Mouse (Mus musculus): ENCODE results near the gene Creb3.

DNA sequence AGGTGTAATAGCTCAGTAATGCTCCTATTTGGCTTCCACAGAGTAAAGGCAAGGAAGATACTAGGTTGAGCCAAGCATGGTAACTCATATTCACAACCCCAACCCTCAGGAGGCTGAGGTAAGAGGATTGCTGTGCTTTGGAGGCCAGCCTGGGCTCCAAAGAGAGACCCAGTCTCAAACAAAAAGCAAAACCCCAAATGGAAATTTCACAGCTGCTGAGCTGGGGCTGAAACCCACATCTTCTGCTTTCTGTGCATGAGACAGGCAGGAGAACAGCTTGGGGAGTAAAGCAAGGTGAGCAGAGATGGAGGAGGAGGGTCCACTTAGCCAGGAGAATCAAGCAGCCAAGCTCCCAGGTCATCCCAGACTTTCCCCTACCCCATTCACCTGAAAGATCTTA, 8.2 kb upstream of the Creb3 start:
- no peak for TF ChIP-seq CTCF (IDR thresholded peaks at IDR 0.05; ENCODE audit: low read depth)
- TF ChIP-seq EP300 (IDR thresholded peaks at IDR 0.05; ENCODE audit: low read depth), result no peak

Data from liver, embryonic 14.5 days (tissue).